Mouse (Mus musculus): ENCODE results near the gene Fmnl2. TPM values are rescaled to one million over a fixed set of nuclear protein-coding genes. Genes with fewer than 3 reads are reported as not detected.

The Fmnl2 gene
- total and polyA plus RNA-seq, 2 experiments from 2014 or later, result 9.1 to 41.8 TPM

DNA sequence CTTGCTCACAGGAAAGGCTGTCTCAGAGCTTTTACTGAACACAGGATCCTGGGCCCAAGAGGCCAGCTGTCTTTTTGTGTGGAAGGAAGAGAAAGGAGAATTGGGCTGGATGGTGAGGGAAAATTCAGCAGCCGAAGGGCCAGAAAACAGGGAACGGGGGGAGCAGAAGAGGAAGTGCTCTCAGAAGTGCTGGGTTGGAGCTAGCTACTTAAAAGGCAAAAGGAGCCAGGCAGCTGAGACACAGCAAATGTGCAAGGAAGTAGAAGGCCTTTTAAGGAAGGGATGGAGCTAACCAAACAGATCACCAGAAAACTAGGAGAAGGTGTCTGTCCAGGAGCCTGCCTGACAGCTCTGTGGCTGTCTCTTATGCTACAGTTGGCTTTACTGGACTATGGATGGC lies 103.0 kb downstream of the Fmnl2 start:
- Histone ChIP-seq H3K27ac (ENCODE audit: low read depth, low read length) (no peak overlapping the region), H3K4me1 (ENCODE audit: insufficient read depth) (peaks cover 11% of the 10 kb centered on the region)

GRCm38 (mm10) chr2:52963439-52963838 lies 105.8 kb downstream of the Fmnl2 start:
- H3K4me1 ChIP-seq (ENCODE audit: insufficient read depth), result peaks cover 7% of the 10 kb centered on the region
- H3K4me3 ChIP-seq (ENCODE audit: low read depth, low read length), result no peak overlapping the region
- H3K27me3 ChIP-seq (ENCODE audit: insufficient read depth, low read length), result no peaks in the 10 kb centered on the region
- DNase-seq (no peak), ATAC-seq (no peak)
- H3K36me3 ChIP-seq (ENCODE audit: insufficient read depth), result no peaks in the 10 kb centered on the region
- no peak overlapping the region for H3K27ac ChIP-seq (ENCODE audit: low read depth, low read length)
- WGBS, result 87% methylated on average over 1 of the region's 1 CpGs
- no peaks in the 10 kb centered on the region for H3K9me3 ChIP-seq (ENCODE audit: low read length)
- no peak overlapping the region for H3K9ac ChIP-seq
- no peak for TF ChIP-seq CTCF (IDR thresholded peaks at IDR 0.05; ENCODE audit: low read depth)
- H3K4me2 ChIP-seq (ENCODE audit: low read depth), result no peak overlapping the region

More for the DNA sequence above, 103.0 kb downstream of the Fmnl2 start:
- 66% methylated on average over 2 of the region's 2 CpGs for WGBS
- Histone ChIP-seq H3K9me3 (ENCODE audit: low read length) (no peaks in the 10 kb centered on the region), H3K9ac (no peak overlapping the region), H3K4me2 (ENCODE audit: low read depth) (no peak overlapping the region), H3K27me3 (ENCODE audit: insufficient read depth, low read length) (no peaks in the 10 kb centered on the region), H3K36me3 (ENCODE audit: insufficient read depth) (no peaks in the 10 kb centered on the region), H3K4me3 (ENCODE audit: low read depth, low read length) (no peak overlapping the region)
- TF ChIP-seq CTCF (IDR thresholded peaks at IDR 0.05; ENCODE audit: low read depth), result no peak
- DNase-seq, result no peak
- no peak for ATAC-seq

DNA sequence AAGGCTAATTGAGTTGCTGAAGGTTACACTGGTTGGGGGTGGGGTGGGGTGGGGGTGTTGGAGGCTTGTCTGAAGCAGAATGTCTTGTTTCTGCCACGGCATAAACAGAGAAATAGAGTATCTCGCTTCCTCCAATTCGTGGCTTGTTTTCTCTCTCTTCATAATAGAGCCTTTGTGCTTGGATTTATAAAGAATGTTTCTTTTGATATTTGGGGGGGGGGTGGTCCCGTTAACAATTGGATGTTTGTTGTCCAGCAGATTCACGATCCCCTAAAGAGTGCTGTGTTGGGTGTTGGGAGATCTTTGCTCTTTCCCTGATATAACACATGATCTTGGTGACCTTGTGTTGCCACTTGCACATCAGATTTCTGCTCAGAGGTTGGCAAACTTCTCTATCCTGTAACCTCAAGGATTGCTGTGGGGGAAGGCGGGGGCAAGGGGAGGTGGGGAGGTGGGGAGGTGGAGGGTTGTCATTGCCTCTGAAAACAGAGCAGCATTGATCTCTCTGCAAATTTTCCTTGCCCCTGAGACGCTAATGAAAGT lies 106.8 kb downstream of the Fmnl2 start:
- Histone ChIP-seq H3K9ac (no peak overlapping the region), H3K9me3 (ENCODE audit: low read length) (no peaks in the 10 kb centered on the region), H3K4me3 (ENCODE audit: low read depth, low read length) (no peak overlapping the region), H3K36me3 (ENCODE audit: insufficient read depth) (no peaks in the 10 kb centered on the region), H3K27ac (ENCODE audit: low read depth, low read length) (no peak overlapping the region), H3K27me3 (ENCODE audit: insufficient read depth, low read length) (no peaks in the 10 kb centered on the region), H3K4me1 (ENCODE audit: insufficient read depth) (no peaks in the 10 kb centered on the region), H3K4me2 (ENCODE audit: low read depth) (no peak overlapping the region)
- no peak for TF ChIP-seq CTCF (IDR thresholded peaks at IDR 0.05; ENCODE audit: low read depth)
- whole genome bisulfite sequencing, result 25% methylated on average over 7 of the region's 7 CpGs
- ATAC-seq (no peak), DNase-seq (no peak)

GRCm38 (mm10) chr2:52966227-52966626 lies 108.6 kb downstream of the Fmnl2 start:
- WGBS, result 68% methylated on average over 5 of the region's 5 CpGs
- H3K4me1 ChIP-seq (ENCODE audit: insufficient read depth), result no peaks in the 10 kb centered on the region
- ATAC-seq (peak; percentile 18; the same call in 1 of the 2 replicates), DNase-seq (no peak)
- H3K4me3 ChIP-seq (ENCODE audit: low read depth, low read length), result no peak overlapping the region
- no peak overlapping the region for H3K4me2 ChIP-seq (ENCODE audit: low read depth)
- TF ChIP-seq CTCF (IDR thresholded peaks at IDR 0.05; ENCODE audit: low read depth), result no peak
- H3K27ac ChIP-seq (ENCODE audit: low read depth, low read length), result no peak overlapping the region
- H3K9me3 ChIP-seq (ENCODE audit: low read length), result no peaks in the 10 kb centered on the region
- no peaks in the 10 kb centered on the region for H3K27me3 ChIP-seq (ENCODE audit: insufficient read depth, low read length)
- H3K36me3 ChIP-seq (ENCODE audit: insufficient read depth), result no peaks in the 10 kb centered on the region
- no peak overlapping the region for H3K9ac ChIP-seq

- ATAC-seq (peak; percentile 28), DNase-seq (no peak)
- no peaks in the 10 kb centered on the region for H3K36me3 ChIP-seq (ENCODE audit: insufficient read depth)
- no peak overlapping the region for H3K27ac ChIP-seq (ENCODE audit: low read depth, low read length)
- WGBS, result 76% methylated on average over 12 of the region's 12 CpGs
- H3K27me3 ChIP-seq (ENCODE audit: insufficient read depth, low read length), result no peaks in the 10 kb centered on the region
- no peak overlapping the region for H3K4me2 ChIP-seq (ENCODE audit: low read depth)
- TF ChIP-seq CTCF (IDR thresholded peaks at IDR 0.05; ENCODE audit: low read depth), result no peak
- no peaks in the 10 kb centered on the region for H3K4me1 ChIP-seq (ENCODE audit: insufficient read depth)
- H3K9ac ChIP-seq, result no peak overlapping the region
- no peak overlapping the region for H3K4me3 ChIP-seq (ENCODE audit: low read depth, low read length)
- H3K9me3 ChIP-seq (ENCODE audit: low read length), result no peaks in the 10 kb centered on the region
Observed at GRCm38 (mm10) chr2:52966820-52967460, 109.3 kb downstream of the Fmnl2 start.

DNA sequence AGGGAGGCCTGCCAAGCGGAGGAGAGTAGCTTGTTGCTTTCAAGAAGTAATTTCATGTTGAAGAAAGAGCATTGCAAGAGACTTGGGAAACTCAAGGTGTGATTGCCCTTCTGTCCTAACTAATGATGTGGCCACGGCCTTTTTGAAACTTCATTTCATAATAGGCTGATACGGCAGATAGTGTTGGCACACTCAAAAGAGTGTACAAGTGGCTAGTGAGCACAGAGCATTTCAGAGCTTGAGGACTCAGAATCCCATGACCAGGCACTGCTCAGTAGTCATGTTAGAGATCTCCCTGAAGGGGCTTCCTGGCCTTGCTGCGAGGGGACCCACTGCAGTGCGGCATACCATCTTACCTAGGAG lies 109.8 kb downstream of the Fmnl2 start:
- Histone ChIP-seq H3K9me3 (ENCODE audit: low read length) (no peaks in the 10 kb centered on the region), H3K4me2 (ENCODE audit: low read depth) (no peak overlapping the region), H3K36me3 (ENCODE audit: insufficient read depth) (no peaks in the 10 kb centered on the region), H3K9ac (no peak overlapping the region), H3K4me3 (ENCODE audit: low read depth, low read length) (no peak overlapping the region), H3K4me1 (ENCODE audit: insufficient read depth) (no peaks in the 10 kb centered on the region), H3K27me3 (ENCODE audit: insufficient read depth, low read length) (no peaks in the 10 kb centered on the region), H3K27ac (ENCODE audit: low read depth, low read length) (no peak overlapping the region)
- ATAC-seq, result no peak
- TF ChIP-seq CTCF (IDR thresholded peaks at IDR 0.05; ENCODE audit: low read depth), result no peak
- no peak for DNase-seq
- WGBS, result 94% methylated on average over 5 of the region's 5 CpGs

- Histone ChIP-seq H3K9me3 (ENCODE audit: low read length) (no peaks in the 10 kb centered on the region), H3K36me3 (ENCODE audit: insufficient read depth) (no peaks in the 10 kb centered on the region), H3K27me3 (ENCODE audit: insufficient read depth, low read length) (no peaks in the 10 kb centered on the region), H3K4me3 (ENCODE audit: low read depth, low read length) (no peak overlapping the region), H3K4me1 (ENCODE audit: insufficient read depth) (no peaks in the 10 kb centered on the region), H3K9ac (no peak overlapping the region), H3K4me2 (ENCODE audit: low read depth) (no peak overlapping the region), H3K27ac (ENCODE audit: low read depth, low read length) (no peak overlapping the region)
- ATAC-seq (no peak), DNase-seq (no peak)
- no peak for TF ChIP-seq CTCF (IDR thresholded peaks at IDR 0.05; ENCODE audit: low read depth)
- 79% methylated on average over 2 of the region's 2 CpGs for WGBS
Observed at GRCm38 (mm10) chr2:52968884-52969283, 111.2 kb downstream of the Fmnl2 start.
